Mouse (Mus musculus) ES-E14 (cell line): ENCODE data around the gene Lasp1. TPM values are rescaled to one million over a fixed set of nuclear protein-coding genes. Genes with fewer than 3 reads are reported as not detected.

Experiments used
- DNase-seq: peaks from one replicate; pipeline ENCODE4 v3.0.0-alpha.2; 2013; ENCODE audit warnings: low read depth, low spot score
- H3K27ac ChIP-seq: 2 replicates; pipeline ENCODE4 v1.5.1; 2012; ENCODE audit warnings: low read depth, mild to moderate bottlenecking, low read length, moderate library complexity, mixed read lengths; ENCODE audit not compliant: poor library complexity, insufficient read depth, severe bottlenecking
- H3K36me3 ChIP-seq: 2 replicates; pipeline ENCODE4 v1.6.1; 2012; ENCODE audit warnings: mild to moderate bottlenecking, low read length, moderate library complexity, mixed read lengths; ENCODE audit not compliant: control insufficient read depth, poor library complexity, insufficient read depth, severe bottlenecking
- H3K4me1 ChIP-seq, 2 experiments: fragments of 150-350 bp in 1 of 2; sonication (generic) in 1 of 2; 2 replicates each; pipeline ENCODE4 v1.6.1; 2012; ENCODE audit warnings: low read length in 2 of 2, mild to moderate bottlenecking in 1 of 2, mixed read lengths in 1 of 2; ENCODE audit not compliant: control insufficient read depth in 2 of 2, insufficient read depth in 2 of 2, poor library complexity in 1 of 2
- H3K4me3 ChIP-seq, 2 experiments: fragments of 150-350 bp in 1 of 2; sonication (generic) in 1 of 2; 2 replicates each; pipeline ENCODE4 v1.5.1; 2012; ENCODE audit warnings: low read length in 2 of 2, low read depth in 1 of 2, mild to moderate bottlenecking in 1 of 2, mixed read lengths in 1 of 2; ENCODE audit not compliant: insufficient read depth in 1 of 2, poor library complexity in 1 of 2, severe bottlenecking in 1 of 2
- H3K9ac ChIP-seq: 2 replicates; pipeline ENCODE4 v1.6.1; 2012; ENCODE audit warnings: low read depth, mild to moderate bottlenecking, low read length, mixed read lengths; ENCODE audit not compliant: poor library complexity, insufficient read depth, severe bottlenecking
- H3K9me3 ChIP-seq: fragments of 150-350 bp; sonication (generic); 2 replicates; pipeline ENCODE4 v1.6.1; 2012; ENCODE audit warnings: low read depth, mild to moderate bottlenecking, low read length; ENCODE audit not compliant: control insufficient read depth, insufficient read depth
- CHD2 ChIP-seq: IDR thresholded peaks from 2 replicates; pipeline ENCODE4 v1.6.1; 2014; ENCODE audit warnings: mild to moderate bottlenecking, low read depth, low read length, inconsistent platforms
- HCFC1 ChIP-seq: IDR thresholded peaks from 2 replicates; pipeline ENCODE4 v1.6.1; 2012; ENCODE audit warnings: low read length, inconsistent platforms, borderline replicate concordance; ENCODE audit not compliant: insufficient read depth
- MAFK ChIP-seq: IDR thresholded peaks from 2 replicates; pipeline ENCODE4 v1.6.1; 2014; ENCODE audit warnings: mild to moderate bottlenecking, low read depth, low read length, inconsistent platforms; ENCODE audit not compliant: insufficient read depth
- ZC3H11A ChIP-seq: IDR thresholded peaks from 2 replicates; pipeline ENCODE4 v1.6.1; 2012; ENCODE audit warnings: low read depth, mild to moderate bottlenecking, inconsistent platforms, low read length, borderline replicate concordance
- ZNF384 ChIP-seq: IDR thresholded peaks from 2 replicates; pipeline ENCODE4 v1.6.1; 2012; ENCODE audit warnings: low read depth, low read length, inconsistent platforms
- in situ Hi-C, 2 experiments: fragments of 600-800 bp; cut with MboI; formaldehyde crosslinking; loops; one replicate each; pipeline ENCODE4 v1.15.1; 2025; ENCODE audit warnings: low sequenced_read_pairs in 2 of 2, inconsistent platforms in 1 of 2; ENCODE audit not compliant: unreplicated experiment in 2 of 2
- total RNA-seq: library from RNA; depleted of rRNA; stranded (reverse); fragments of 300-350 nt; gene quantifications from 2 replicates; pipeline ENCODE4 v1.2.3, GENCODE M21; 2012

Gene Lasp1
- total RNA-seq, 1 experiment, result 147 TPM

DNA sequence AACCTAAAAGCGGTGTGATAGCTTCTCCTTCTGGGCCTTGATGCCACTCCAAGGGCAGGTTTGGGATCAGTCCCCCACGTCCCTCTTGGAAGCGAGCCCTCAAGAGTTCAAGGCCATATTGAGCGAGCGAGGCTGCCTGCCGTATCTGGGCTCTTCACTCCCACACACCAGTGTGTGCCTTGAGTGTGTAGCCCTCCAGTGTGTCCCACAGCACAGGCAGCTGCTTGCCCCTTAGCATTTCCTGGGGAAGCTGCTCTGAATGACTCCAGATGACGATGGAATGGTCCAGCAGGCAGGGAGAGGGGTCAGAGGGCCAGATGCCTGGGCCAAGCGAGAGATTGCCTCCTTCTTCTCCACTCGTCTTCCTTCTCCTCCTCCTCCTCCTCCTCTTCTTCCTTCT, 18.1 kb downstream of the Lasp1 start:
- Histone ChIP-seq H3K9ac (peak overlapping the region; percentile 8), H3K9me3 (no peaks in the 10 kb centered on the region), H3K4me1 (peaks cover 17 to 56% of the 10 kb centered on the region in 2 experiments), H3K27ac (peak overlapping the region; percentile 50; the same call in 1 of the 2 replicates), H3K36me3 (peaks cover 56% of the 10 kb centered on the region), H3K4me3 (no peak overlapping the region)
- in situ Hi-C loops, result no loop called here
- TF ChIP-seq MAFK, result no peak
- no peak for TF ChIP-seq ZNF384
- TF ChIP-seq ZC3H11A, result no peak
- TF ChIP-seq HCFC1, result no peak
- no peak for DNase-seq

DNA sequence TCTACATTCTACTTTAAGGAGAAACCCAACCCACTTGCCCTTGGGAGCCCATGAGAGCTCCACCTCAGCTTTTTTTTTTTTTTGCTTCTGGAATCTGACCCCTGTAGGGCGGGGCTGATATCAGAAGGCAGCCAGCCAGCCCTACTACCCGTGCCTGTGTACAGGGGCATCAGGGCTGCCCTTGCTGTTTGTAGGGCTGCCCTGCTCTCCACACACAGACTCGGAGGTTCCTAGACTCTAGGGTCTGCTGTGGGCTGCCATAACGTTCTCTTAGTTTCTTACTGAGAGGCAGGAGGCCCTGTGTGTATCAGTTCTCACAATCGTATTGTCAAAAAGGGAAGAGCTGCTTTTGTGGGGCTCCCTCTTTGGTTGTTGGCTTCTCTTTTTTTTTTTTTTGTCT, 18.6 kb downstream of the Lasp1 start:
- Histone ChIP-seq H3K4me1 (peaks cover 17 to 52% of the 10 kb centered on the region in 2 experiments), H3K27ac (peak overlapping the region; percentile 70; the same call in 1 of the 2 replicates), H3K4me3 (no peak overlapping the region), H3K9me3 (no peaks in the 10 kb centered on the region), H3K9ac (no peak overlapping the region), H3K36me3 (peaks cover 55% of the 10 kb centered on the region)
- peak; percentile 95 for TF ChIP-seq ZNF384
- TF ChIP-seq HCFC1, result no peak
- no peak for DNase-seq
- in situ Hi-C loops, result no loop called here

DNA sequence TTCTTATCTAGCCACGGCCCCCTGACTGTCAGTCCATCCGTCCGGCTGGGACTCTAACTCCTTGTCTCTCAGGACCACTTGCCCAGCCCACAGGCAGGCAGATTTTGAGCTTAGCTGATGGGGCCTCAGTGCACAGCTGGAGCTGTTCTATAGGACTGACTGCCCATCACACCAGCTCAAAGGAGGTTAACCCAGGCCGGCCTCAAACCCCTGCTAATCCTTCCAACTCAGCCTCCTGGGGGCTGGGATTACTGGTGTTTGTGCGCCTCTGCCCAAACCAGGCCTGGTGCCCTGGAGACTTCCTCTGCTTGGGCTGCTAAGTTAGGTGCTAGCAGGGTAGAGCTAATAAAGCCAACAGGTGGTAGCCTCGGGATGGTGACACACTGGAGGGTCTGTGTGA, 19.2 kb downstream of the Lasp1 start:
- Histone ChIP-seq H3K9ac (0 out of 2 replicates have a peak overlapping the region, but pooled peaks have one; percentile 2), H3K4me1 (peaks cover 15 to 50% of the 10 kb centered on the region in 2 experiments), H3K4me3 (no peak overlapping the region), H3K9me3 (no peaks in the 10 kb centered on the region), H3K36me3 (peaks cover 58% of the 10 kb centered on the region), H3K27ac (no peak overlapping the region; the same call in 1 of the 2 replicates)
- in situ Hi-C loops, result no loop called here
- DNase-seq, result no peak
- TF ChIP-seq CHD2 (no peak), ZC3H11A (no peak), HCFC1 (no peak), MAFK (no peak)

DNA sequence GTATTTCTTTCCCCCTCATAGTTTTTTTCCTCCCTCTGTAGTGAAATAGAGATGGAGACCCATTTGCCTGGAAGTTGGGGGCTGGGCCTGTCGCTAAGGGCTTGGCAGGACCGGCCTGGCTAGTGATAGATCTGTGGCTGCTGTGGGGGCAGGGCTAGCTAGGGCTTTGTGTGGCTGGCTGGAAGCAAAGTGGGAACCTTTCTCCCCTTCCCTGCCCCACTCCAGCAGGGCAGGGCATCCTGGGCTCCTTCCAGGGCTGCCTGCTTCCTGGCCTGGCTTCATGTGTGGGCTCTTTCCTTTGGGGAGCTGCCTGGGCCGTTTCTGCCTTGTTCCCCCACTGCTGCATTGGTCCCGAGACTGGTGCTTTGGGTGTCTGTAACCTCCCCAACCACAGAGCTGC, 19.8 kb downstream of the Lasp1 start:
- H3K4me1 ChIP-seq, result peaks cover 14 to 47% of the 10 kb centered on the region in 2 experiments
- in situ Hi-C loops, result no loop called here
- no peak overlapping the region for H3K27ac ChIP-seq
- H3K4me3 ChIP-seq, result no peak overlapping the region
- TF ChIP-seq CHD2 (no peak), ZC3H11A (no peak), ZNF384 (no peak), HCFC1 (no peak)
- no peaks in the 10 kb centered on the region for H3K9me3 ChIP-seq
- no peak for DNase-seq
- H3K9ac ChIP-seq, result 0 out of 2 replicates have a peak overlapping the region, but pooled peaks have one; percentile 2
- peaks cover 56% of the 10 kb centered on the region for H3K36me3 ChIP-seq

DNA sequence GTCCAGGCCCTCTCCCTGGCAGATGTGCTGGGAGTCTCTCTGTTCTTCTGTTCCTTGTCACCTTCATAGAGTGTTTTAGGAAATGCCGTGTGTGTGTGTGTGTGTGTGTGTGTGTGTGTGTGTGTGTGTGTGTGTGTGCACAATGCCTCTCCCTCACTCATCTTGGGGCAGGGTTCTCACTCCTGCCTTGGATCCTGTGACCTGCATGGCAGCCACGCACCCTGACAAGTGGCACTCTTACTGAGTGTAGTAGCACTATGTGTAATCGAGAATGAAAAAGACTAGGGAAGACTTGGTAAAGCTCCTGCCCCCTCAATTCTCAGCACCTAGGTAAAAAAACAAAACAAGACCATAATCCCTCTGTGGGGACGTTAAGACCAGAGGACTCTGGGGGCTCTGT, 20.3 kb downstream of the Lasp1 start:
- Histone ChIP-seq H3K9ac (no peak overlapping the region), H3K4me3 (no peak overlapping the region), H3K9me3 (no peaks in the 10 kb centered on the region), H3K4me1 (peaks cover 14 to 45% of the 10 kb centered on the region in 2 experiments), H3K36me3 (peaks cover 53% of the 10 kb centered on the region), H3K27ac (no peak overlapping the region)
- in situ Hi-C loops, result no loop called here
- TF ChIP-seq ZC3H11A, result no peak
- no peak for TF ChIP-seq HCFC1
- TF ChIP-seq CHD2, result no peak
- no peak for TF ChIP-seq MAFK
- TF ChIP-seq ZNF384, result no peak
- DNase-seq, result no peak
